Mouse (Mus musculus) cerebellum, adult 2 months (tissue): Measurements from ENCODE around the gene Sema3d.

Experiments used
- CTCF ChIP-seq: fragments of 200-500 bp; IDR thresholded peaks from 2 replicates; pipeline ENCODE4 v1.5.1; 2011; ENCODE audit warnings: low read depth, mild to moderate bottlenecking, control low read depth, low read length, moderate library complexity, borderline replicate concordance; ENCODE audit not compliant: insufficient read depth
- POLR2A ChIP-seq: fragments of 200-500 bp; IDR thresholded peaks from 2 replicates; pipeline ENCODE4 v1.6.1; 2011; ENCODE audit warnings: low read length, control low read depth, borderline replicate concordance; ENCODE audit not compliant: insufficient read depth

DNA sequence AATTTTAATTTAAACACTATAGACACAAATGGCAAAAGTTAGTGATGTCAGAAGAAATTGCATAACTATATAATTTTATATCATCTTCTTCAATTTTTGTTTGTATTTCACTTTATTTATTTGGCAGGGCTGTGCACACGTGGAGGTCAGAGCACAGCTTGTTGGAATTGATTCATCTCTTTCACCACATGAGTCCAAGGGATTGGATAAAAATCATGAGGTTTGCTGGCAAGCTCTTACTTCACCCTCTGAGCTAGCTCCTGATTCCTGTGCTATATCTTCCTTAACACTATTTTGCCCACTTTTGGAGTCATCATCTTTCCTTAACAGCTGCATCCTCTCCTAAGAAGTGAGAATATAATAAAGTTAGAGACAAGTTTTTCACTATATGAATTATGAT, 5.9 kb upstream of the Sema3d start:
- TF ChIP-seq POLR2A: no peak
- TF ChIP-seq CTCF: no peak
